Mouse (Mus musculus): ENCODE results near the gene Pold3.

The Pold3 gene

DNA sequence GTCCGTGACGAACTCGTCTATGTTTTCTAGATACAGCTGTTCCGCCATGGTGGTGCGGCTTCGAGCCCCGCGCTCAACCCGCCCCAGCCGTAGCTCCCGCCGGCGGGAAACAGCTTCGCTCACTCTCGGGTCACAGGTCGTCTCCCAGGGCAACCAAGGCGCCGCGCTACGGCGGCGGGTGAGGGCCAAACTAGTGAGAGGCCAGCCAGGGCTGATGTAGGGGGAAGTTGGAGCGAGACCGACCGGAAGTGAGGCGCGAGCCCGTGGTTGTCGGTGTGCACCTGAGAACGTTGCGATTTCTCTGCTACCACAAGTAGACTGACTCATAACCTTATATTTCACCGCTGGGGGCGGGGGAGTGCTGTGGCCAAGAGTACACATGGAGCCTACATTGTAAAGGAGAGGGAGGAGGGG, at the start of gene Pold3:
Gene Pold3, minus strand, starts transcription at position 190 of the 414 bp plus-strand sequence.
- DNase-seq (ENCODE audit: low spot score) = peak; percentile 98

DNA sequence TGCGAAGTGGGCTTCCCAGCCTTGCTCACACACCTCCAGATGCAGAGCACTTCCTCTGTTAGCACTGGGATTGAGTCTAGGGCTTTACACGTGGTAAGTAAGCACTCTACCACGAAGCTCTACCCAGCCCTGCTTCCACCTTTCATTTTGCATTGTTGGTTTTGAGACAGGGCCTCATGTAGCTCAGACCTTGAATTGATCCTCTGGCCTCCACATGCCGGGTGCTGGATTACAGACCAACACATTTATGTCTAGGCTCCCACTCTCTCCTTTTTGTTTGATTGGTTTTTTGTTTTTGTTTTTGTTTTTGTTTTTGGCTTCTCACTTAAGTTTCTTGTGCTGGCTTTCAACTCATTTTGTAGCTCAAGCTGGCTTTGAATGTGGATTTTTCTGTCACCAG, 49.4 kb upstream of the Pold3 start:
- no peak for DNase-seq (ENCODE audit: low spot score)

DNA sequence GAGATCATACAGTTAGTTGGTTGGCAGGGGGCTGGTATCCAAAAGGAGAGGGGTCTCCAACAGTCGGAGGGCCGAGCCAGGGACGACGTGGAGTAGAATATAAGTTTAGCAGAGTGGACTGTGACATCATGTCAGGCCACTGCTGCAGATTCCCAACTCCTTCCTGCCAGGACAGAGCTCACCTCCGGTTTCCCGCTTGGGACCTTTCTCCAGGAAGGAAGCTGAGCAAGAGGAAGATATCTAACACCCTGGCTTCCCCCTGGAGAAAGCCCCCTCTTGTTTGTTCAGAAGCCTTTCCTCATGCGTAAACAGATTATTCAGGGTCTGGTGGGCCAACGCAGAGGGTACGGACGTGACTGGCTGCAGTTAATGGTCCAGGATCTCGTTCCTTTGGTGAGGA, 47.3 kb upstream of the Pold3 start:
- no peak for DNase-seq (ENCODE audit: low spot score)

DNA sequence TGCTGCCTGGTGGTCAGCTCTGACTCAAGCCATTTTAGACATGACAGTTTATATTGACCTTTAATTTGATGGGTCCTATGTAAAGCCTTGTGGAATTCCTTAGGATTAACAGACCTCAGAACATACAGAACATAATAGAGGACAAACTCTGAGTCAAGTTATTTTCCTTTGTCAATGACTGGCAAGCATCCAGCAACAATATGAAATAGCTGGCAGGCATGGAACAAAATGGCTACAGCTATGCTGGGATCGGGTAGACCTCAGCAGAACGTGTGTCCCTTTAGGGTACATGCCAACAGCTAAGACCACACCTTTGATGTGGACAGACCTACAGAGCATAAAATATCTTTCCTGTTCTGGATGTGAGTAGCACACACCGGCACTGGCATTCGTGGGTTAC, 42.1 kb upstream of the Pold3 start:
- DNase-seq (ENCODE audit: low spot score) = no peak

DNA sequence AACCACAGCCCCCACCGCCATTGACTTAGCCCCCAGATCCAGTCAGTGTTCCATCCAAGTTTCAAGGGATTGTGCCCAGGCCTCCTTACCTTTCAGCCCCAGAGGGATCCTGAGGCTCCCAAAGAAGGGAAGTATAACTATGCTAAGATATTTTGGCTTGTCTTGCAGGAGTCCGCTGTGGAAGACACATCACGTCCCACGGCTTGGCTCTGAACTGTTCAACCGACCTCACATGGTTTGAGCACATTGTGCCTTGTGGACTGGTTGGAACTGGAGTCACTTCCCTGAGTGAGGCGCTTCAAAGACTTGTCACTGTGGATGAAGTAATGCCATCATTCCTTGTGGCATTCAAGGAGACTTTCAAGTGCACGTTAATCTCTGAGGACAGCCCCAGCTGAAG, 38.6 kb upstream of the Pold3 start:
- no peak for DNase-seq (ENCODE audit: low spot score)

DNA sequence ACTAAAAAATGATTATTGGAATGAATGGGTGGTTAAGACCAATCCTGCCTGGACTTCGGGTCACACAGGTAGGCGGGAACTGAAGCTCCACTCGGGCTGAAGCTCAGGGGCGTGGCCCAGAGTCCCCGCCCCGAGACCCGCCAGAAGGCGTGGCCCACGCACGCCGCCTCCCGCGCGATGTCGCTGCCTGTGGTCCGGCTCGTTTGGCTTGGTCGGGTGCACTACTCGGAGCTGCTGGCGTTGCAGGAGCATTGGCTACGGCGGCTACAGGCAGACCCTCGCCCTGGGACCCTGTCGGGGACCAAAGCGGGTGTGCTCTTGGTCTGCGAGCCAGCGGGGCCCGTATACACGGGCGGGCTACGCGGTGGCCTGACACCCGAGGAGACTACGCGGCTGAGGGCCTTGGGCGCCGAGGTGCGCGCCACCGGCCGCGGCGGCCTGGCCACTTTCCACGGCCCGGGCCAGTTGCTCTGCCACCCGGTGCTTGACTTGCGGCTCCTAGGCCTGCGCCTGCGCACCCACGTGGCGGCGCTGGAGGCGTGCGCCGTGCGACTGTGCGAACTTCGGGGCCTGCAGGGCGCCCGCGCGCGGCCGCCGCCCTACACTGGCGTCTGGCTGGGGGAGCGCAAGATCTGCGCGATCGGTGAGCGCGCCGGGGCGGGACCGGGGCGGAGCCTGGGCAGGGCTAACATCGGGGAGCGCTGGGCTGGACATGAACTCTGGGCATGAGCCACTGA, 37.9 kb upstream of the Pold3 start, which contains the start of gene Lipt2:
Gene Lipt2, plus strand, starts transcription at position 173 of the 737 bp plus-strand sequence.
- peak; percentile 94 for DNase-seq (ENCODE audit: low spot score)

DNA sequence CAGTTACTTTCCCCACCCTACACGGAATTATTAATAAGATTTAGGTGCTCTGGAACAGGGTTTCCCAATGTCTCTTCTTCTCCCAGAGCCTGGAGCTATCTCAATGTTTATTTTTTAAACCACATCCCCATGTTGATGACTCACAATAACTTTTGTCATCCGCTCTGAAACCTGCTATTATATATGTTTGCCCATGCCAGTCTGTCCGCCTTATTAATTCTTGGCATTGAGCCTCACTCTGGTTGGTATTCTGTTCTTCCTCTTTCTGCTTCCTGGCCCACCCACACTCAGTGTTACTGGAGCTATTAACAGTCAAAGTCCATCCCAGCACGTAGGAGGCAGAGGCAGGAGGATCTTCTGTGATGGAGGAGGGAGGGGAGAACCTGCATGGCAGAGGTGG, 36.3 kb upstream of the Pold3 start:
- no peak for DNase-seq (ENCODE audit: low spot score)

DNA sequence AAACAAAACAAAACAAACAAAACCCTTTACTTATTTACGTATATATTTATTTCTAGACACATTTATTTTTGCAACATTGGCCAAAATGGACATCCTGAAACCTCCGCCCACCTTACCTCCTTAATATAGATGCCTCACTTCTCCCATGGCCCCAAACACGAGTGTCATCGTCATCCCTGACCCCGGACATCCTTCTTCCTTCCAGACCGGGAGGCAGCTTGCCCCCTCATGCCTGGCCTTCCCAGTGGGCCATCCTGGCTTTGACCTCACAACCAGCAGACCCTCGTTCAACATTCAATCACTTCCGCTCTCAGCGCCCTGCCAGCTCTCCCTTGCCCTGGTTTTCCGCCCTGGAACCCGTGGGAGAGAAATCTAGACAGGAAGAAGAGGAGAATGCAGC, 29.3 kb upstream of the Pold3 start:
- DNase-seq (ENCODE audit: low spot score) = no peak

DNA sequence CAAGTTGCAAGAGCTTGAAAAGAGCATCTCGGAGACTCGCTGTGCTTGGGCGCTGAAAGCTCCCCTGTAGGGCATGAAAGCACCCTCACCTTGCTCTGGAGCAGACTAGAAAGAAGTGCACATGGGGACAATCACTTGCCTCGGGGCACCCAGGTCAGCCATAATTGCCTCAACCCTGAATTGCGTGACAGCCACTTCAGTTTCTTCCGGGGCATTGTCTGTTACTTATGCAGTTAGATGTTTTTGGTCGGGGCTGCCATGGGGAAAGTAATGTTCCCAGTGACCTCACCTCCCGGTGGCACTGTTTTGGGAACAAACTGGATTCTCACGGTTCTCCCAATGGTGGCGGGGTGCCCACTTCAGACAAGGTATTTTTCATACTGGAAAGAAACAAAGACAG, 28.7 kb upstream of the Pold3 start:
- DNase-seq (ENCODE audit: low spot score) = no peak

DNA sequence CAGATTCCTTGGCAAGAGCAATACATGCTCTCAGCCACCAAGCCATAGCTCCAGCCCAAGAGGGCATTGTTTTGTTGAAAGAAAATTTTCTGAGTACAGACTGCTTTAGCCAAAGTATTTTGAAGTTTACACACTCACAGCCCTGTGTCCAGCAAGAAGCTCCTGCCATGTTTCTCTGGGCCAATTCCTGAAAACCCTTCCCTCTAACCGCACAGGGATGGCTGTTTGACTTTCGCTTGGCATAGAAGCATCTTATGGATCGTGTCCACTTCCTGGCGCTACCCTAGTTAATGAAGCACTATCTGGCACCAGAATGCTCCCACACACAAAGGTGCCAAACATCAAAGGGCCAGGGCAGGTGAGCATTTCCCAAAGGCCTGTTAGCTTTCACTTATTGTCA, 27.2 kb upstream of the Pold3 start:
- DNase-seq (ENCODE audit: low spot score) = no peak

DNA sequence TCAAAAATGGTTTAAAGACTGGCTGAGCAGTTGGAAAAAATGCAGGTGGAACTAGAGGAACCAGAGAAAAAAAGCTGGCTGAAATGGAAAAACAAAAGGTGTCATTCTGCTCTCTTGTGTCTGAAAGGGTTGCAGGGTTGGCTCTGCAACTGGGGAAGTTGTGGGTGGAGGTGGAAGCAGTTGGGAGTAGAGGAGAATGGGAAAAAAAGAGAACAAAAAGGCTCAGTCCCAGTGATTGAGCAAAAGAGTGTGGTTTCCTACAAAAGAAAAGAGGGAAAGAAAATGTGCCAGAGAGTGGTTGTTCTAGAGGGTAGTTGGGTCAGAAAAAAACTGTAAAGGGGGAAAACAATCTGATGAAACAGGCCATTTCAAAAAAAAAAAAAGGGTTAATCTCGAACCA, 19.2 kb upstream of the Pold3 start:
- DNase-seq (ENCODE audit: low spot score) = no peak

DNA sequence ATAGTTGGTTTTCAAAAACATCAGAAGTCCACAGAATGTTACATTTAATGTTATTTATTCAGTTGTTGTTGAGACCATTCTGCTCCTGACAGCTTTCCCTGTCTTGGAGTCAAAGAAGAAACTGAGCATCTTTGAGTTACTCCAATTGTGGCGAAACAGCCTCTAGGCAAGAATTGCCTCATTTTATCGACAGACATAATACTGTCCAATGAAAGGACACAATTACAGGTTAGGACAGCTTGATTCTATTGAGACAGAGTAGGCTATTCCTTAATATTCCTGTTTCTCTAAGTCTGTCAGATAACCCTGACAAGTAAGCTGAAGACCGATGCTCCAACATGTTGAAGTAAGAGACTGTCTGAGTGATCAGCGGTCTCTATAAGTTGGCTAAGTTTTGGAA, 16.7 kb upstream of the Pold3 start:
- DNase-seq (ENCODE audit: low spot score) = no peak

DNA sequence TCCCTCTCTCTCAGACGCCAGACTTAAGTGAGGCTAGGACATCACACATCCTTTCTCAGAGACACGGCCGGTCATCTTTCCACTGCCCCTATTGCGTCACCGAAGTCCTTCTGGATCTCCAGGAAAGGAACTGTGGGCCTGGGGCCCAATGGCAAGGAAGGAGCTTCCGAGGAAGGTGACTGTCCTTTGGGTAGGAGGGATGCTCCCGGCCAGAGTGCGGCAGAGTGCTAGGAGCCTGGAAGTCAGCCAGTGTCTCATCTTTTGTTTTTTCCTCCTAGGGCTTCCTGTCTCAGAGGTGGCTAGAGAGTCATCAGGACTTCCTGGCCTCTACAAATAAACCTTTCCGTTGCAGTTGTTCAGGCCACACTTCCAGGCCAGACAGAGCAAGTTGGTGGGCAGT, 15.7 kb upstream of the Pold3 start:
- DNase-seq (ENCODE audit: low spot score) = no peak

DNA sequence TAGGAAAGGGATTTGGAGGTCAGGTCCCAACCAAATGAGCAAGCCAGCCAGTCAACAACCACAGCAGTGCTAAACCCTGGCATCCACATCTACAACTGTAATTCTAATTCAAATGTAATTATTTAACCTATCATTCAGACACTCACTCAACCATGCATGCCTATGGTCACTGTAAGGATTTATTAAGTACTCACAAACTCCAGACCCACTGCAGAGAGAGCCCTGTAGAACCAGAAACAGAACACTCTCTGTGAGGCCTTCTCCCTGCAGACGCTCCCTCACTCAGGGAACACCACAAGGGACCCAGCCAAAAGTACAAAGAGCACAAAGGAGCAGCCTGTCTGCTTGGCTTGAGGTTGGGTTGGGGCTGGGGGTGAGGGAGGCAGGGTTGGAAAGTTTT, 11.0 kb upstream of the Pold3 start:
- no peak for DNase-seq (ENCODE audit: low spot score)

DNA sequence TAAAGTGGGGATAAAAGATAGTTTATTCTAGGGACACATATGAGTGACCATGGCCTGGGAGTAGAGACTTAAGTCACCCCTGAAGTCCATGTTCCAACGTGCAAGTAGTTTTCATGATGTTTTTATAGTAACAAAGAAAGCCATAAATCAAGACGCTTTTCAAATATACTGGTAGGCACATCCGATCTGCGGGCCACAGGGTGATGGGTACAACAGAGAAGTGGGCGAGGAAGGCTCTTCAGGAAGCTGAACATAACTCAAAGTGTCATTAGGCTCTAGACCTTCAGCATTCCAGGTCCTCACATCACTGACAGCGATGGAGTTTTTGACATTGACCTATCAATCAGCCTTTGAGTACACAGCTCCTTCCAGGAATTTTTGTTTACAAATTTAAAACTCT, 9.2 kb upstream of the Pold3 start:
- DNase-seq (ENCODE audit: low spot score) = no peak

DNA sequence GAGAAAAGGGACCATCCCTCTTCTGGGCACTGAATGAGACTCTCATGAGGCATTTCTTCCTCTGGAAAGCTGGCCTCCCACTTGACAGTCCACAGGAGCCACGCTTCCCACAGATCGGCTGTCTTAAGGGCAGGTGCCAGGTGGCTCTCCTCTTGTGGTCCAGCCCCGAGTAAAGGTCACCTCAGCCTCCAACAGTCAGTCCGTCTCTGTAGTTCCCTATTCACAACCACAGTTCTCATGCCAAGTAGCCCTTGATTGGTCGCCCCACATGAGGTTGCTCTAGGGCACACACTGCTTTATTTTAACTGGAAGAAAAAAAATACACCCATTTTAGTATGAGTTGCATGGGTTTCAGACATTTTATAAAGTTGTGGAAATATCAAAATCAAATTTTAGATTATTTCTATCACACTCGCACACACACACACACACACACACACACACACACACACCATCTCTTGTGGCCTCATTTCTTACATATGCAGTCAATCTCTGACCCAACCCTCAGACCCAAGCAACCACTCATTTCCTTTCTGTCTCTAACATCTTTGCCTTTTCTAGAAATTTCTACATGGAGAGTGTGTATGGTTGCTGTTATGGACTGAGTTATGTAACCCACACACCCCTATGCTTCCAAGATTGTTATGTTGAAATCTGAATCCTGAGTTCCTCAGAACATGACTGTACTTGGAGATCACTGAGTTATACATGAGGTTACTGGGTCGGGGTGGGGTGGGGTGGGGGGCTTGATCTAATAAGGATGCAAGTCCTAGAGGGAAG, 7.1 kb upstream of the Pold3 start:
- no peak for DNase-seq (ENCODE audit: low spot score)

DNA sequence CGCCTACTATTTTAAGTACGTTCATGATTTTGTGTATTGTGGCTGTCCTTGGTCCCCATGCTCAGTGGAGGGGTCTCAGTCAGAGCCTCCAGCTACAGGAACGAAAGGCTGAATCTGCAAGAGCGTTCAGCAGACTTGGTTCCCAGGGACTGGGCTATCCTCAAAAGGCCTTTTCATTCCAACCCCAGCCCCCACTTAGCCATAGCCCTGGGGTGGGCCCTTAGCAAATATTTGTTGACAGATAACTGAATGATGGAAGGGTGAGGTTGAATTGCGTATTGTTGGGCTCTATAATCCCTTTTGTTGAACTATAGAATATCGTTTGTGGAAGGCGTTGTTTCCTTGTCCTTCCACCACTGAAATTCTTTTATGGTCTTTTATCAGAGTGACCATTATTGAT, 5.1 kb upstream of the Pold3 start:
- no peak for DNase-seq (ENCODE audit: low spot score)

DNA sequence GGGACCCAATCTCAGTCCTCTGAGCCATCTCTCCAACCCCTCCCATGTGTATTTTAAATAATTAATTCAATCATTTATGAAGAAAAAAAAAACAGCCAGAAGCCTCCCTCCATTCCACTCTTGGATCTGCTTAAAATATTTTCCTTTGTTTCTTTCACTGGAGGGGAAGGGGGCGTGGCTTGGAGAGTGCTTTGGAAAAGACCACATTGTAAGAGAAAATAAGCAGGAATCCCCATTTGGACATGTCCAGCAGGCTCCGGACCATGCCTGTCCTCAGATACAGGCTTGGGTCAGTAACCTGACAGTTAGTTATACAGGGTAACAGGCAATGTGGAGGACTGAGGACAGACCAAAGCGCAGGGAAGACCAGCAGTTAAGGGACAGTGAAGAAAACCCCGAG, 3.8 kb upstream of the Pold3 start:
- no peak for DNase-seq (ENCODE audit: low spot score)

DNA sequence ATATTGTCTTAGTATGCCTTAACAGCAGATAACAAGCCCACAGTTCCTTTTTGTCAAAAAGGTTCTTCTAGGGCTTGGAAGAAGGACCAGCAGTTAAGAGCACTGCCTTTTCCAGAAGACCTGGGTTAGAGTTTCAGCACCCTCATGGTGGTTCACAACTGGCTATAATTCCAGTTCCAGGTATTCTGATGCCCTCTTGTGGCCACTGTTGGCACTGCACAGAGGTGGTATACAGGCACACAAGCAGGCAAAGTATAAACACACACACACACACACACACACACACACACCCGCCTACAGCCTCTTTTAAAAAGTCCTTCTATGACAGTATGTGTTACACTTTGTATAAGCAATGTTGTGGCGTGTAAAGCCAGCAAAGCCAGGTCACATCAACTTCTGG, 2.8 kb upstream of the Pold3 start:
- DNase-seq (ENCODE audit: low spot score) = no peak

DNA sequence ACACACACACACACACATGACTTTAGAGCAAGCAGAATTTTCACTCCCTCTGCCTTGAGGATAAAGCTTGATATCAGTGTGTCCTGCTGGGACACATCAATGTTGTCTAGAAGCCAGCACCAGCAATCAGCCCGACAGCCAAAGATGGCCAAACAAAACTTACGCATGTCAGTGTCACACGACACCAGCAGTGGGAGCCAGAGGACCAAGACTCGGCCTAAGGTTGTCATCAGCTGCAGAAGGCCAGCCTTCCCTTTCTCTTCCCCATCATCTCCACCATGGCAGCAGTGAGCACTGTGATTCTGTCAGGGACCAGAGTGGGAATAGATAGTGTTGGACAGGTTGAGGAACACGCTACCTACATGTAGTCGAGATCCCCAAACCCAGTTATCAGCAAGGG, 2.1 kb upstream of the Pold3 start:
- peak; percentile 73 for DNase-seq (ENCODE audit: low spot score)

DNA sequence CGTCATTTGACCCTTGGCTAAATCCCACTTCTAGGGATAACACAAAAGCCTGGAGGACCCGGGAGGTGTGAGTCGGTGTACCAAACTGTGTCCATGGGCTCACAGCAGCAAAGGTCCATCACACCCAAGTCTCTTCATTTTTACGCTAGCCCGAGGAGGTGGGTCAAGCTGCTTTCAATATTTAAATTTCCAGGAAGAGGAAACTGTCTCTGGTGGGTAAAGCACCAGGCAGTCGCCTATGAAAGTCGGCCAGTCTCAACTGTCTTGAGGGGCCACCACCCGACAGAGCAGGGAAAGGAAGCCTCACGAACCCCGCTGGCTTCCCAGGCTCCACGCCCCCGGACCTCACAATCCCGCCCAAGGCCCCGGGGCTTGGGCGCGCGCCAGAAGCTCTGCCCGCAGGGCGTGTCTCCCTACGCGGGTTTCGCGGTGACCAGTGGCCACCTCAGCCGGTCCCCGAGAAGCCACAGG, 539 bp downstream of the Pold3 start:
- DNase-seq (ENCODE audit: low spot score) = peak; percentile 45

DNA sequence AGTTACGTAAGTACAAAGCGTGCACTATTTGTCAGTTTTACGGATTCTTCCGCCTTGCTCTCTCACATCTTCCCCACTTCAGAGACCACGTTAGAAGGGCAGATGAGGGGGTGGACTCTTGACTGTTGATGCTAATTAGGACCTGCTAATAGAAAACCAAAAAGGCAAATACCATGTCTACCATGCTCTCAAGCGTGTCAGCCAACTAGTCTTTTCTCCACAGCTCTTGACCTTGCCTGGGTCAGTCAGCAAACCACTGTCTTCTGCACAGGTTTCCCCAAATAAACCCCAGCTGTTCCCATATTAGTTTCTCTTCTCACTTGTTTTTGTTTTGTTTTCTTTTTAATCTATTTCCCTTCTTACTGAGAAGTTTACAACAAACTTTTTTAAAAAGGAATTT, 7.1 kb downstream of the Pold3 start:
- no peak for DNase-seq (ENCODE audit: low spot score)

DNA sequence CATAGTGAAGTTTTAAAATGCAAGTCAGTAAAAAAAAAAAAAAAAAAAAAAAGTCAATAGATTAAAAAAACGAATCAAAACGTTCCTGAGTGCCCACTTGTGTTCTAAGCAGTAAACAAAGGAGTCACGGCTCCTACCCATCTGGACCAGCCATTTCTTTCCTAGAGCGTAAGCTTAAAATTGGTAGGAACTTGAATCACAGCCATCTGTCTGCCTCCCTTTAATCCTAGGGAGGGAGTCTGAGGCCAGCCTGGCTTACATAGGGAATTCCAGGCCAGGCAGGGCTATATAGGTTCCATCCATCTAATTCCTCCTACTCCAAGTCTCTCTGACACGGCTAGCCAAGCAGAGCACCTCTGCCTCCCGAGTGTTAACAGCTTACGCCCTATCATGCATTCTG, 7.5 kb downstream of the Pold3 start:
- no peak for DNase-seq (ENCODE audit: low spot score)

DNA sequence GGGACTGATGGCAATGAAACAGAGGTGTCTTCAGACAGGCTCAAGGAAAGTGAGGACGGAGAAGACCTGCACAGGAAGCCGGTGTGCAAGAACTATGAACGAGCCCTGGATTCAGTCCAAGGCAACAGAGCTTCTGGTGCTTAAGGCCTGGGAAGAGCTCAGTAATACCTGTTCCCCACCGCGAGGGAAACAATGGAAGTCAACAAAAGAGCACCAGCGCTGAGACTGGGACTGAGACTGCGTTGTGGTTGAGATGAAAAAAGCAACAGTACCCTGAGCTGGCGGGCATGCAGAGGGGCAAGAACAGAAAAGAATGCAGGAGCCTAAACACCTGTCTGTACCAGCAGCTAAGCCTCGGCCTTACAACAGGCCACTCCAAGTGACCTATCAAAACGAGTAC, 9.9 kb downstream of the Pold3 start:
- no peak for DNase-seq (ENCODE audit: low spot score)

All from embryo, embryonic 10 days (tissue).